Mouse (Mus musculus) liver, embryonic 16.5 days (tissue): ENCODE results near the gene Armc9. TPM values are rescaled to one million over a fixed set of nuclear protein-coding genes. Genes with fewer than 3 reads are reported as not detected.

Experiments
- ATAC-seq: fragments of 200-750 bp; cut with Nextera tagmentation; 2 replicates; pipeline ENCODE4 v1.8.0; 2017; ENCODE audit warnings: low read depth, mild to moderate bottlenecking, moderate number of reproducible peaks, moderate library complexity
- H3K27ac ChIP-seq: fragments of 300-500 bp; sonication (generic); 2 replicates; pipeline ENCODE4 v1.5.1; 2014; ENCODE audit warnings: mild to moderate bottlenecking, low read length
- H3K27me3 ChIP-seq: fragments of 300-500 bp; sonication (generic); 2 replicates; pipeline ENCODE4 v1.6.1; 2014; ENCODE audit warnings: low read depth, low read length, mixed read lengths; ENCODE audit not compliant: control insufficient read depth, insufficient read depth
- H3K36me3 ChIP-seq: fragments of 300-500 bp; sonication (generic); 2 replicates; pipeline ENCODE4 v1.6.1; 2014; ENCODE audit warnings: mild to moderate bottlenecking; ENCODE audit not compliant: control insufficient read depth, insufficient read depth
- H3K4me1 ChIP-seq: fragments of 300-500 bp; sonication (generic); 2 replicates; pipeline ENCODE4 v1.6.1; 2014; ENCODE audit warnings: low read depth, low read length, mixed read lengths; ENCODE audit not compliant: control insufficient read depth
- H3K4me2 ChIP-seq: fragments of 300-500 bp; sonication (generic); 2 replicates; pipeline ENCODE4 v1.6.1; 2014; ENCODE audit warnings: low read depth, low read length, mixed read lengths
- H3K4me3 ChIP-seq: fragments of 300-500 bp; sonication (generic); 2 replicates; pipeline ENCODE4 v1.5.1; 2014; ENCODE audit warnings: low read depth, mild to moderate bottlenecking, low read length
- H3K9ac ChIP-seq: fragments of 300-500 bp; sonication (generic); 2 replicates; pipeline ENCODE4 v1.6.1; 2014; ENCODE audit warnings: low read depth, low read length
- H3K9me3 ChIP-seq: fragments of 300-500 bp; sonication (generic); replicated peaks from 2 replicates; pipeline ENCODE4 v1.6.1; 2016; ENCODE audit warnings: low read length; ENCODE audit not compliant: control insufficient read depth
- WGBS: fragments of 180-500 bp; shearing (Covaris S2); extraction: QIAGEN DNeasy Blood & Tissue Kit; methylation state at CpG from one replicate; pipeline ENCODE4 v1.1.7; 2014; ENCODE audit not compliant: insufficient replicate concordance; 5-methylcytosine and 5-hydroxymethylcytosine counted together
- polyA plus RNA-seq: library from polyadenylated mRNA; unstranded; fragments of >200 nt; fragmentation: Nextera tagmentation; extraction: Ambion mirVana; gene quantifications from 2 replicates; pipeline ENCODE4 v1.2.1, GENCODE M21; 2015

Gene Armc9
- polyA plus RNA-seq, 1 experiment from 2014 or later = 8.4 TPM

- Histone ChIP-seq H3K4me2 (no peak overlapping the region), H3K36me3 (no peaks in the 10 kb centered on the region), H3K4me1 (peaks cover 2% of the 10 kb centered on the region; the same call in 1 of the 2 replicates), H3K9ac (no peak overlapping the region), H3K27ac (no peak overlapping the region), H3K4me3 (no peak overlapping the region), H3K27me3 (no peaks in the 10 kb centered on the region; the same call in 1 of the 2 replicates), H3K9me3 (no peaks in the 10 kb centered on the region)
- 58% methylated on average over 16 of the region's 16 CpGs for WGBS
- no peak for ATAC-seq
These were observed 158.7 kb downstream of the Armc9 start for GRCm38 (mm10) chr1:86313096-86313771.

- no peaks in the 10 kb centered on the region; the same call in 1 of the 2 replicates for H3K27me3 ChIP-seq
- H3K27ac ChIP-seq = no peak overlapping the region
- no peak overlapping the region for H3K4me2 ChIP-seq
- no peak overlapping the region for H3K4me3 ChIP-seq
- H3K4me1 ChIP-seq = peaks cover 2% of the 10 kb centered on the region; the same call in 1 of the 2 replicates
- H3K9ac ChIP-seq = no peak overlapping the region
- WGBS = 30% methylated on average over 15 of the region's 15 CpGs
- no peaks in the 10 kb centered on the region for H3K9me3 ChIP-seq
- ATAC-seq = no peak
- no peaks in the 10 kb centered on the region for H3K36me3 ChIP-seq
These were observed 159.2 kb downstream of the Armc9 start for GRCm38 (mm10) chr1:86313772-86314125.

- no peaks in the 10 kb centered on the region for H3K36me3 ChIP-seq
- no peak overlapping the region for H3K27ac ChIP-seq
- no peak overlapping the region for H3K4me3 ChIP-seq
- no peaks in the 10 kb centered on the region for H3K27me3 ChIP-seq
- no peak overlapping the region for H3K9ac ChIP-seq
- H3K4me1 ChIP-seq = no peaks in the 10 kb centered on the region
- 45% methylated on average over 6 of the region's 8 CpGs for WGBS
- ATAC-seq = no peak
- H3K9me3 ChIP-seq = no peaks in the 10 kb centered on the region
- H3K4me2 ChIP-seq = no peak overlapping the region
These were observed 166.3 kb downstream of the Armc9 start for GRCm38 (mm10) chr1:86320822-86321413.

Other genes starting within 250 kb of the Armc9 start
- gene 4933407L21Rik, start 226.3 kb upstream of the Armc9 start, polyA plus RNA-seq = 0.13 TPM in 1 of 2 replicates, not detected in the other
- gene Gpr55, start 193.8 kb upstream of the Armc9 start, polyA plus RNA-seq = 0.04 and 0.05 TPM in 2 replicates
- gene Spata3, start 138.0 kb upstream of the Armc9 start, polyA plus RNA-seq = 0.24 and 0.37 TPM in 2 replicates
- gene 2810459M11Rik, start 108.9 kb upstream of the Armc9 start, polyA plus RNA-seq = 19.2 and 21.6 TPM in 2 replicates
- 82.2 and 87.2 TPM in 2 replicates for gene Psmd1, start 90.4 kb upstream of the Armc9 start, polyA plus RNA-seq
- gene Htr2b, start 42.8 kb upstream of the Armc9 start, polyA plus RNA-seq = 0.06 and 0.18 TPM in 2 replicates
- gene Gm21972, start 21.1 kb upstream of the Armc9 start, polyA plus RNA-seq = 0.14 TPM in 1 of 2 replicates, not detected in the other
- 0.65 and 0.68 TPM in 2 replicates for gene B3gnt7, start 148.1 kb downstream of the Armc9 start, polyA plus RNA-seq
- gene Ncl, start 204.6 kb downstream of the Armc9 start, polyA plus RNA-seq = 175 and 188 TPM in 2 replicates